Mouse (Mus musculus) liver, adult 2 months (tissue): ENCODE measurements around the gene Zfp668.
"Not testable (repeated sequence)": the region's sequence is repeated elsewhere in the genome, so short reads cannot be mapped to it uniquely, and the experiment has no call there.

Experiments used
- CTCF ChIP-seq: fragments of 200-500 bp; IDR thresholded peaks from 2 replicates; pipeline ENCODE4 v1.5.1; 2011; ENCODE audit warnings: low read depth, low read length, control low read depth
- POLR2A ChIP-seq: fragments of 200-500 bp; IDR thresholded peaks from 2 replicates; pipeline ENCODE4 v1.6.1; 2011; ENCODE audit warnings: low read length, control low read depth; ENCODE audit not compliant: insufficient read depth; ENCODE audit errors: extremely low read depth

- not testable (repeated sequence) for TF ChIP-seq CTCF, POLR2A
These were observed 36.6 kb downstream of the Zfp668 start for GRCm38 (mm10) chr7:127840031-127840430.
